Mouse (Mus musculus) right cerebral cortex, adult 18-20 months (tissue): Measurements from ENCODE around the gene Olfr1012.
"Not testable (repeated sequence)": the region's sequence is repeated elsewhere in the genome, so short reads cannot be mapped to it uniquely, and the experiment has no call there.

Experiments used
- DNase-seq: peaks from one replicate; pipeline ENCODE4 v3.0.0; 2022; ENCODE audit warnings: mixed read lengths

Olfr1012 gene

DNA sequence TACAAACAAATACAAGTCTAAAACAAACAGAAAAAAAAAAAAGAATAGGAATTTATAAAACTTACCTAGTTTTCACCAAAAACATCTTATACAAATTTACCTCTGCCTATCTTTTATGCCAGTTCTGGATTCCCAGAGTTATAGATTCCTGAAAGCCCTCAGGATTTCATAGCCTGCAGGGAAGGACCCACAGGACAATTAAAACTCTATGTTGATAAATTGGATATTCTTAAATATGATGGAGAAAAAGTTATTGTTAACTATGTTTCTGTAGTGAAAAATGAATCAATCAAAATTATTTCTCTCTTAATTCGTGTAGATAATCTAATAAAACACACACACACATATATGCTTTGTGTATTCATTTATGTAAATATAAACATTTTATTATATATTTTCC lies at the start of gene Olfr1012:
Olfr1012 (minus strand) TSS at position 101 of the 400 bp plus-strand sequence.
- DNase-seq = no peak

DNA sequence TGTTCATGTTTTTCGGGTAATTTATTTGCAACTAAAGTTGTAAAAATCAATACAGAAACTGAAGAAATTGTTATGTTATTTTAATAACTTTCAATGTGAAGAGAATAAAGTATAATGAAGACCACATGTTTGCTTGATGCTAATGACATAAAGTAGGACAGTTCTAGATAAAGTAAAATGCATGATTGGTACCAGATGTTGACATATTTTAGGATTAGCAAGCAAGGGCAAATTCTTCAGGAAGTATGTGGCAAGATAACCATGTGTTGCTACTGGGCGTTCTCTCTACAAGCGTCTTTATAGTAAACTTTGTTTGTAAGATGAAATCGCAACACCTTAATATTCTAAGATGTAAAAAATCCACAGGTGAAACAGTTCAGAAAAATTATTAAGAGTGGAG lies 41.9 kb upstream of the Olfr1012 start:
- no peak for DNase-seq

DNA sequence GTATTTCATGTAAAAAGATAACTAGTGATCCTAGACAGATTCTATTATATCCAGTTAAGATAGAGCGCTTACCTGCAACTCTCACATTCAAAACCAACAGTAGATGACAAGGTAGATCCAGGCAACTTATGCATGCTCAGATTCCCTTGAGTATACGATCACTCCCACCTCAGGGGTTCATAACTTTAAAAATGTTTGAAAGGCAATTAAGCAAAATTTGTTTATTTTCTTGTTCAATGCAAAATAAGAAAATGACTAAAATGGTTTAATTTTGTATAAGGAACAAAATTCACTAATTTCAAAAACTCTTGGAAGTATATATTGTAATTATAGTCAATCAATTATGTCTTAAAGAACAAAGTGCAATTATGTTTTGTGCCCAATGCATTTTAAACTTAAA lies 39.9 kb upstream of the Olfr1012 start, which contains the start of gene Olfr1016:
Olfr1016 (minus strand) TSS at position 101 of the 400 bp plus-strand sequence.
- no peak for DNase-seq

DNA sequence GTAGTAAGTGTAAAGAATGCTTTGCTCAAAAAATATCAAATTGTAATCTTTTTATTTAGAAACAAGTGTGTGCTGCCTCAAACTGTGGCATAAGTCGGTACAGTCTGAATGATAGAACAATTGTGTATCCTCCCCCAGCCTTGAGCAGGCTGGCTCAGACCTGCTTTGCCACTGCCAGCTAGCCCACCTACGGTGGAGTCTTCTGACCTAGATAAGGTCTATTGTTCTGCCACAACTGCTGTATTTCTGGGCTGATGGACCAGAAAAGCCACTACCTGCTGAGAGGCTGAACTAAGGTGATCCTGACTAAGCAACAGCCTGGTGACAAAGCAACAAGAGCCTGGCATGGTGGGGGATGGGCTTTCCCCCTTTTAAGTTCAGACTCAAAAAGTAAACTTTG lies 29.8 kb upstream of the Olfr1012 start:
- no peak for DNase-seq

DNA sequence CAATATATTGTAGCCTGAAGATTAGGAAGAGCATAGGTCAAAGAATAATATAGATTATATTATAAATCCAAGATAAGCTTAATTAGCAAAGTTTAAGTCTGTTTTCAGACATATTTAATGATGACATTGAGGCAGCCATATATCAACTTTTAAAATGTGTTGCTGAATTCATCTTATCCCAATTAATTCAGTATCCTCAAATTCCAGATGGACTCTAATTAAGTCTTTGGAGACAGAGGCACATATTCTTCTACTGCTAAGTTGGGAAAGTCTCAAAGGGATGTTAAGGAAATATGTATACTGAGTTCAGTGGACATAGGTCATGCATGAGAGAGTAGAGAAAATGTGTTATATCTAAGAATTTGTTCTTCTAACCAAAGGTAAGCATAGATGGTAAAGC lies 19.2 kb upstream of the Olfr1012 start, which contains the start of gene Olfr1015:
Olfr1015 (plus strand) TSS at position 301 of the 400 bp plus-strand sequence.
- no peak for DNase-seq

DNA sequence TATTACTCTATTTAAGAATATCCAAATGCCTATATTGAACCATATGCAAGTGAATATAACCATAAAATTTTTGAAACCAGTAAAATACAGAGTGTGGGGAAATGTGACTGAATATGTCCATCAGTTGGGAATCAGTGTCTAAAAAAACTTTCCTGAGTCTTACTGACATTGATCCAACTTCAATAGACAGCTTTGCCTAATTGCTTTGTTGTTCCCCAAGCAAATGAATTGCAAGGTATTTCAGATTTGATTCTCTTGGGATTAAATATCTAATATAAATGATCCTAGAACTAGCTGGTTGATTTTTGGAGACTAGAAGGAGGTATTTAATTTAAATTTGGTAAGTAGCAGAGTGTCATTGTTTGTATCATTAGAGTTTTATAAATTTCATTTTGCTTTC lies 9.8 kb upstream of the Olfr1012 start, which contains the start of gene Olfr1014:
Olfr1014 (plus strand) TSS at position 301 of the 400 bp plus-strand sequence.
- DNase-seq = no peak

DNA sequence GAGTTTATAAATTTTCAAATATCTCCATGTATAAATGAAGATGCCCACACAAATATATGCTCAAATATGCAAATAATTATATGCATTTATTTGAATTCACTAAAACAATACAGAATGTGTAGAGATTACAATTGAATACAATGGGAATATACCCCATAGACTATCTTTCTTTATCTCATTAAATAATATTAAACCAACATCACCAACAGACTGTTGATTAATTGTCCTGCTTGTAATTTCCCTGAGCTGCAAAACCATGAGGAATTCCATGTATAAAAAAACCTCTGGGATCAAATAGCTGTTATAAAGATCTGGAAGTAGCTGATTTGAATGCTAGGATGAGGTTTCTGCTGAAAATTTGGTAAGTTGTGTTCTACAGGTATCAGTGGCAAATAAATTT lies 4.2 kb upstream of the Olfr1012 start, which contains the start of gene Olfr1013:
Olfr1013 (plus strand) TSS at position 301 of the 400 bp plus-strand sequence.
- DNase-seq = no peak

DNA sequence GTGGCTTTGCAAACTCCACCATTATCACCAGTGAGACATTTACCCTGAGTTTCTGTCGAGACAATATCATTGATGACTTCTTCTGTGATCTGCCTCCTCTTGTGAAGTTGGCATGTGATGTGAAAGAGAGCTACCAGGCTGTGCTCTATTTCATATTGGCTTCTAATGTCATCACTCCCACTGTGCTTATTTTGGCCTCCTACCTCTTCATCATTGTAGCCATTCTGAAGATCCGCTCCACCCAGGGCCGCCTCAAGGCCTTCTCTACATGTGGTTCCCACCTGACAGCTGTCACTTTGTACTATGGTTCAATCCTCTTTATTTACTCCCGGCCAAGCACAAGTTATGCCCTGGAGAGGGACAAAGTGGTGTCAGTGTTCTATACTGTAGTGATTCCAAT lies 8.7 kb downstream of the Olfr1012 start:
- no peak for DNase-seq

DNA sequence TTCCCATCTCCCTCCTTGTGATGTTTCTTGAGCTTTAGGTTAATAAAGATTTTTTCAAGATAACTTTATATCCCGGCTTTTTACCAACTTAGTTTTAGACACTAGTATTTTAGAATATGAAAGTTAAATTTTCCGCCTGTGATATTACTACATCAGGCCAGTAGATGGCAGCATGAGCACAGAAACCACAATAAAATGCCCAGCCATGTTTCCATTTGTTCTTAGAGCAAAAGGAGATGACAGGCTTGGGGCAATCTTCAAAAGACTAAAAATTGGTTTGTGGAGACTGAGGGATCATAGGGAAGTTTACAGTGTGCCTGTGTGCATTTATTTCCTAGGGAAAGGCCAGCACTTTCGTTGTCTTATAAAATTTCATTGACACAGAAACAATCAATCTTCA lies 36.8 kb downstream of the Olfr1012 start:
- peak; percentile 18 for DNase-seq

DNA sequence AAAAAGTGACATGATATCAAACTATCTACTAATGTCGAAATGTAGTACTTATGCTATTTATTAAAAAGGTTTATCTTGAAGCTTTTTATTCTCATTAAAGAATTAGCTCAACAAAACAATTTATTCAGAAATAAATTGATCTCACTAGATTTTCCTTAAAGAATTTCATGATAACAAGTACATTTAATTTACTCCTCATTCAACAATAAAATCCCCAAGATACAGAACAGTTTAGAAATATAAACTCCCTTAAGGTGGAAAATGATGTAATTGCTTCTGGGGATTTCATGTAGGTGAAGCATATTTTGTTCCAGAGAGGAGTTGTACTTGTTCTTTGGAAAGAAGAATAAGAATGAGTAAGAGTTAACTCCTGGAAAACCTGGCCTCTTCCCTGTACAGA lies 47.4 kb downstream of the Olfr1012 start, which contains the start of gene Olfr1009:
Olfr1009 (plus strand) TSS at position 301 of the 400 bp plus-strand sequence.
- no peak for DNase-seq

DNA sequence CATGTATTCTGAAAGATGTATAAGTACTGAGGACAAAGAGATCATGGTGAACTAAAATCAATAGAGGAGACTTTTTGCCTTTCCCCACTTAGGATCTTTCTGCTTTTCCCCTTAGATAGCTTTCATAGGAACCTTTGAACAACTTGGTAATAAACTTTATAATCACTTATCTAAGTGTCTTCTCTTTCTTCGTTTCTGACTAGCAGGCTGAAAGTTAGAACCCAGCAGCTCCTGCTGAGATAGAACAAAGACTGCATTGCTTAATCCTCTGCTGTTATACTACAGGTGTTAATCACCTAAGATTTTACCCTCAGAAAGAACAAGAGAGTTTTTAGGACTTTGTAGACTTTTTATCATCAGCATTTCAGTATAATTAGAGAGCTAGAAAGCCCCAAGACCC lies 51.4 kb downstream of the Olfr1012 start:
- no peak for DNase-seq

DNA sequence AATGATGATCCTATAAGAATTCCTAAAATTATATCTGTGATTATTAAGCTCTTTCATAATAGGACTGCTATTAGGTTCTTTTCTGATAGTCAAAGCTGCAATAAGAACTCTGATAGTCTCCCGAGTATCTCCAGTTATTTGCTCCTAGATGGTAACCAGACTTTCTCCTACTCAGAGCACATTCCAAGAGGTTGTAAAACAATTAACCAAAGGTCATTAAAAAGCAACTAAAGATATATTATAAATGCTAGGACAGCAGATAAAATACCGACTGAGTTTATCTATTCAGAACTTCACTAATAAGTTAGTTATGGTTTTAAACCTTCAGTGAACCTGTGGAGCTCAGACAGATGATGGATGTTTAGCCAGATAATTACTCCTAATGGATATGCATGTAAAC lies 51.9 kb downstream of the Olfr1012 start:
- not testable (repeated sequence) for DNase-seq
